Mouse (Mus musculus) brain, embryonic 14.5 days (tissue): Measurements from ENCODE around the gene Acd. TPM values are rescaled to one million over a fixed set of nuclear protein-coding genes. Genes with fewer than 3 reads are reported as not detected.

Source experiments
- DNase-seq: peaks from one replicate; pipeline ENCODE4 v3.0.0-alpha.2; 2011; ENCODE audit warnings: low read depth
- CTCF ChIP-seq: fragments of 200-500 bp; IDR thresholded peaks from 2 replicates; pipeline ENCODE4 v1.5.1; 2012; ENCODE audit warnings: inconsistent platforms, mild to moderate bottlenecking, moderate library complexity, borderline replicate concordance; ENCODE audit not compliant: insufficient read depth, insufficient read length; ENCODE audit errors: extremely low read depth
- POLR2A ChIP-seq: fragments of 200-500 bp; IDR thresholded peaks from 2 replicates; pipeline ENCODE4 v1.6.1; 2012; ENCODE audit warnings: mild to moderate bottlenecking, inconsistent platforms, borderline replicate concordance; ENCODE audit not compliant: poor library complexity, insufficient read depth, insufficient read length, severe bottlenecking; ENCODE audit errors: extremely low read depth
- polyA plus RNA-seq: library from polyadenylated mRNA; depleted of rRNA; stranded (reverse); fragments of >200 nt; gene quantifications from 2 replicates; pipeline ENCODE4 v1.2.3, GENCODE M21; 2012

Acd gene
- polyA plus RNA-seq, 1 experiment = 62.5 TPM

DNA sequence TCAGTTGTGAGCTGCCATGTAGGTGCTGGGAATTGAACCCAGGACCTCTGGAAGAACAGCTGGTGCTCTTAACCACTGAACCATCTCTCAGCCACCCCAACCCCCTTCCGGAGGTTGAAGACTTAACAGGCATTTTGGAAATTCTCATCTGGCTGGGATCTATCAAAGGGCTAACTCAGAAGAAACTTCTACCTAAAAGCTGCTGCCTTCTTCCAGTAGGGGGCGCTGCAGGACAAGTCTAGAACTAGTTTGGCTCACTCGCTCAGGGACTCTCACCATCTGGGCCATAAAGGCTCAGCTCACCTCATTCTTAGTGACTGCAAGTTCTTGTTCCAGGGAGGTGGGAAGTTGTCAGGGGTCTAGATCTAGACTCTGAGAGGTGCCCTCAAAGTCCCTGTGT, 13.2 kb upstream of the Acd start:
- peak; percentile 83 for TF ChIP-seq CTCF
- no peak for TF ChIP-seq POLR2A
- peak; percentile 87 for DNase-seq

DNA sequence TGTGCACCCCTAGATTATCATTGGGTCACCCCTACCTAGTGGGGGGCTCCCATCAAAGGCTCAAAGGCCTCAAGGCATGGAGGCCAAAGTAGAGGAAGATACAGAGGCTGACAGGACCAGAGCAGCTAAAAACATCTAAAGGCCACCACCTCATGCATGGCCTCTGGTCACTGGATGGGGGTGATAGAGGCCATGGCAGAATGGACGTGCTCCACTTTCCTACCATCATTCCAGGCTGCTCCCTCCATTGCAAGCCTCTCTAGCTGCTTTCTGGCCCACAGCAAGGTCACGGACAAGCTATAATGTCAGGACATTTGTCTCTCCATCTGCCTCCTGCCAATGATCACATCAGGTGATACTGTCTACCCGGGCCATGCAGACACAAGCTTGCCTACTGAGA, 11.4 kb upstream of the Acd start:
- no peak for DNase-seq
- TF ChIP-seq CTCF = no peak
- TF ChIP-seq POLR2A = no peak

DNA sequence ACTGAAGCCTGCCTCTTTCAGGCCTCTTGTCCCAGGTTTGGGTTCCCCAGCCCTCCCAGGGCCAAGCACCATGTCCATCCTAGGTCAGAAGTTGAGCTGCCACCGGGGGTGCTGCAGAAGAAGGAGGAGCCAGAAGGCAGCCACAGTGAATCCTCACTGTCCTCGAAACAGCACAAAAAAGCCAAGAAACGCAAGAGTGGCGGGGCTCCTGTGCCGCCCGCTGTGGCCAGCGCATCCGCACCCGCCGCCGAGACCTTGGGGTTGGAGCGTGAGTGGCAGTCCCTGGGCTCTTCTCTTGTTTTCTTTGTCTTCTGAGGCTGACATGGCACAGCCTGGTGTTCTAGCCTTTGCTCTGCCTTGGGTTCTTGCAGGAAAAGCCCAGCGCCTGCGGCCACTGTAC, 8.4 kb upstream of the Acd start:
- TF ChIP-seq CTCF = no peak
- no peak for TF ChIP-seq POLR2A
- DNase-seq = no peak

DNA sequence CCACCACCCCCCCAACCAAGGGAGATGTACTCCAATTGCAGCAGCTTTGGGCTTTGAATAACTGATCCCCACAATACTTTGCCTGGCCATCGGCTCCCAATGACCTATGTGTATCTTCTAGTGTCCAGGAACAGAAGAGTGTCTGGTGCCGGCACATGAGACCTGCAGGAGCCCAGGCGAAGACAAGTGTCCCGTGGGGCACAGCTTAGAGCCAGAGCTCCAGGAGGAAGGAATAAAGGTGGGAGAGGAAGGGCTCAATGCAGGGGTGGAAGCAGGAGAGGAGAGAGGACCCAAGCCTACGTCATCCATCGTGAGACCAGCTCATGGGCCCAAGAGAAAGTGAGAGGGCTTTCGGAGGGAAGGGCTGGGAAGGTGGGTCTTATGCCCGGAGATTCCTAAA, 7.8 kb upstream of the Acd start:
- TF ChIP-seq POLR2A (no peak), CTCF (no peak)
- DNase-seq = no peak

DNA sequence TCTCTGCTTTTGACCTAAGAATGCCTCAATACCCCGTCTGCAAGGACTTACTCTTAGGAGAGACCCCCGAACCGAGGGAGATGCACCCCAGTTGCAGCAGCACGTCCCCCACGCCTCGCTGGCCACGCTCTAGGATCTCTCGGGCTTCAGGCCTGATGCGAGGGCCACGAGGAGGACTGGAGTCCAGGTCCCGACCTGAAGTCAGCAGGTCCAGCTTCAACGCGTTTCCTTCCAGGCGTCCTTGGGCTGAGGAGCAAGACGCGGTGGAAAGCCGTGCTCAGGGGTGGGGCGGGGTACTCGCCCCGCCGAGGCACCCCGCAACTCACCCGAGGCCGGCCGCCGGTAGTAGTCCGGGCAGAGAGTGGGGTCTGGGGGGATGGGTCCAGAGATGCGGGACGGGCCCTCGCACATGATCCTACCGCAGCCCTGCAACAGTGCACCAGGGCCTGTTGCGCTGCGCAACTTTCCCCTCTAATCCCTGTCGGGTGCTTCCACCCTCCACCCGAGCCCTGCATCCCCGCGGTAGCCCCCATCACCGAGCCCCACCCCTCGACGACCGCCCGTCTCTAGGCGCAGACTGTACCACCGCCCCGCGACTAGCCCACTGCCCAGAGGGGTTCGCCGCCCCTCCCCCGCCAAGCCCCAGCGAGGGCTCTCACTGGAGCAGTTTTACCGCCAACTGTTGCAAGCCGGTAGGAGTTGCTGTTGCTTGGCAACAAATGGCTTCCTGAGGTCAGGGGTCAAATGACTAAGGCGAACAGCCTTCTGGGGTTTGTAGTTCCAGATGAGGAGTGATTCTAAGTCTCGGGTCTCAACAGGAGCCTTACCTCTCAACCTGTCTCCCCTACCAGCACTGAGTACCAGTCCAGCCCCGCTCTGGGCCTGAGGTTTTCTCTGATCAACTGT, 6.8 kb upstream of the Acd start, which contains the start of the genes 4933405L10Rik and Enkd1:
TSS of gene 4933405L10Rik (plus strand) at position 158 of the 906 bp plus-strand sequence.
TSS of gene Enkd1 (minus strand) at position 713 of the 906 bp plus-strand sequence.
- TF ChIP-seq POLR2A = peak; percentile 26; the same call in 1 of the 2 replicates
- no peak for TF ChIP-seq CTCF
- DNase-seq = peak; percentile 97

DNA sequence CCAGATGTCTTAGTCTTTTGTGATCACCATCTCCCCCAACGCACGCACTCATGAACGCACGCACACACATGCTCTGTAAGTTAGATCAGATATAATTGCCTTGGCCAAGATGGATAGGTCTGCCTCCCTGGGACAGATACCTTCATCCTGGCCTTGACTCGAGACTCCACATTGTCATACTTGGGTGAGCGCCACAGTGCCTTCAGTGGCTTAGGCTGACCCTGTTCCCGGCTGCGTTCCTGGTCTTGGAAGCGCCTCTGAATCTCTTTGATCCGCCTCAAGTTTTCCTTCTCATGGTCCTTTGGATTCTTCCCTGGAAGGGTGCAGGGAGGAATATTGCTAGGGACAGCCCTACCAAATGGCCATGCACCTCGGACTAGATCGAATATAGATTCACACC, 5.5 kb upstream of the Acd start:
- DNase-seq = no peak
- TF ChIP-seq POLR2A (no peak), CTCF (no peak)

DNA sequence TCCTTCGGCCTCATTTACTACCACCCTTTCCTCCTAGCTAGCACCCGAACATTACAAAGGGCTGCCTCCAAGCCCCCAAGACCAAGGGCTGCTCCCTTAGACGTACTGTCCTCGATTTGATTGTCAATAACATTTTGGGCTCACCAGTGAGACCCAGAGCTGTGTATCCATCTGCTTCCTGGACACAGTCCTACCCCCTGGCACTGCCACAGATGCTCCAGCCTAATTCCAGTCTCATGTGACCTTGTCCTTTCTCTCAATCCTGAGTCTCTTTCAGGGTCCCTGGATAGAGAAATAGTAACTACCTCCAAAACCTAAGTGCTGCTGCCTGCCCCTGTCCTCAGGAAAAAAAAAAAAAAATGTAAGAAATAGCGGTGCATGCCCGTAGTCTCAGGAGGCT, 4.1 kb upstream of the Acd start:
- no peak for TF ChIP-seq POLR2A
- no peak for TF ChIP-seq CTCF
- no peak for DNase-seq

DNA sequence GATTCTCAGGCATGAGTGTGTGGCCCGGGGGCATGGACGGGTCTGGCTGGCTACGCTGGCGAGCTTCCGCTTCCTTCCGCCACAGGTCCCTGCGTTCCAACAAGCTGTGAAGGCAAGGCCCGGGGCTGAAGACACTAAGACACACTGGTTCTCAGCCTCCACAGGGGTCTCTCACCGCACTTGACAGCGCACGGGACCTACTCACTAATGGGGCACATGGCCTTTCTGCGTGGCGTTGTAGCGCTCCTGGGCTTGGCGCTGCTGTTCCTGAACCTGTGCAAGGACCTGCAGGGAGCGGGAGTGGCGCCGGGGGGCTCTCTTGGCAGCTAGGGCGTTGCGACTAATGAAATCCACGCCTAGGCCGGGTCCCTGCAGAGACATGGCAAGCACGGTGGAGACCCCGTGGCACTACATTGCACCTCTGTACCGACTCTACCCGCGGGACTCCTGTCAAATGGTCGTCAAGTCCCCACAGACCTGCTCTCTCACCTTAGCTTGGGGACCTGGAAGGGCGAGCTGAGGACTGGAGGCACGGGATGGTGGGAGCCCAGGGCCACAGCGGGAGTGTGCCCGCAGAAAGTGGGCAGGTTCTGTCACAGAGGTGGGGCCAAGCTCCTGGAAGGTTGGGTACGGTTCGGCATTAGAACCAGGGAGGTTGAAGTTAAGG, 3.4 kb upstream of the Acd start:
- no peak for DNase-seq
- TF ChIP-seq CTCF (no peak), POLR2A (no peak)

DNA sequence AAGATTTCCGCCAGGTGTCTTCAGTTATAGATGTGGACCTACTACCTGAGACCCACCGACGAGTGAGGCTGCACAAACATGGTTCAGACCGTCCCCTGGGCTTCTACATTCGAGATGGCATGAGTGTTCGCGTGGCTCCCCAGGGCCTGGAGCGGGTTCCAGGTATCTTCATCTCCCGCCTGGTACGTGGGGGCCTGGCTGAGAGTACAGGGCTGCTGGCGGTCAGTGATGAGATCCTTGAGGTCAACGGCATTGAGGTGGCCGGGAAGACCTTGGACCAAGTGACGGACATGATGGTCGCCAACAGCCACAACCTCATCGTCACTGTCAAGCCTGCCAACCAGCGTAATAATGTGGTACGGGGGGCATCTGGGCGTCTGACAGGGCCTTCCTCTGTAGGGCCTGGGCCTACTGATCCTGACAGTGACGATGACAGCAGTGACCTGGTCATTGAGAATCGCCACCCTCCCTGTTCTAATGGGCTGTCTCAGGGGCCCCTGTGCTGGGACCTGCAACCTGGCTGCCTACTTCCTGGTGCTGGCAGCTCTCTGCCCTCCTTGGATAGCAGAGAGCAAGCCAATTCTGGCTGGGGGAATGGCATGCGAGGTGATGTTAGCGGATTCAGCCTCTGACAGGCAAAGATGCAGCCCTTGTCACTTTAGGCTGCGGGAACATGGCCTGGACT, 2.0 kb upstream of the Acd start:
- no peak for DNase-seq
- TF ChIP-seq POLR2A = no peak
- no peak for TF ChIP-seq CTCF

DNA sequence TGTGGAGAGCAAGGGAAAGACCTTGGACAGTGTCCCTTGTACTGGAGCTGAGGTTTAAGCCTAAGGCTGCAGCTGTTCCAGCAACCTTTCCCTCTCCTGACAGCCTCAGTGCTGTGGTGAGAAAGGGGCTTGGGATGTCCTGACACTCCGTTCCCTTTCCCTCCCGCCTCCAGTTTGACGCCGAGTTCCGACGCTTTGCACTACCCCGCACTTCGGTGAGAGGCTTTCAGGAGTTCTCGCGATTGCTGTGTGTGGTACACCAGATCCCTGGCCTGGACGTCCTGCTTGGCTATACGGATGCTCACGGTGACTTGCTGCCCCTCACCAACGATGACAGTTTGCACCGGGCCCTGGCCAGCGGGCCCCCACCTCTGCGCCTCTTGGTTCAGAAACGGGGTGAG, 1.1 kb upstream of the Acd start:
- peak; percentile 19 for DNase-seq
- TF ChIP-seq CTCF (no peak), POLR2A (no peak)

DNA sequence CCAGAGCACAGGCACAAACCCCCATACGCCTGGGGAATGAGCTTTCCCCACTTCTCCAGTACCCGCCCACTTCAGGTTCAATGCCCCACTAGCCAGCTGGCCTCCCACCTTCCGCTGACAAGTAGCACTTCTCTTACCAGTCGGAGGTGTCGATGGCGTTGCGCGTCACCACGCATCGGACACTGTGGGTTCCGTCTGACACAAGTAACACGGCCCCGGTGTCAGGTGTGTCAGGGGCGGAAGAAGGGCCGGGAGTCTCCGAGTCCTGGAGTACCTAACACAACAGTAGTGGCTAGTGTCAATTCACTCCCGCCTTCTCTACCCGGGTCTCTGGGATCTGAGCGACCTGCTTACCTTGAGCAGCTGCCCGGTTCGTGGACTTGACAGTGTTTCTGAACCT, 336 bp downstream of the Acd start:
- TF ChIP-seq POLR2A (no peak), CTCF (no peak)
- DNase-seq = no peak

DNA sequence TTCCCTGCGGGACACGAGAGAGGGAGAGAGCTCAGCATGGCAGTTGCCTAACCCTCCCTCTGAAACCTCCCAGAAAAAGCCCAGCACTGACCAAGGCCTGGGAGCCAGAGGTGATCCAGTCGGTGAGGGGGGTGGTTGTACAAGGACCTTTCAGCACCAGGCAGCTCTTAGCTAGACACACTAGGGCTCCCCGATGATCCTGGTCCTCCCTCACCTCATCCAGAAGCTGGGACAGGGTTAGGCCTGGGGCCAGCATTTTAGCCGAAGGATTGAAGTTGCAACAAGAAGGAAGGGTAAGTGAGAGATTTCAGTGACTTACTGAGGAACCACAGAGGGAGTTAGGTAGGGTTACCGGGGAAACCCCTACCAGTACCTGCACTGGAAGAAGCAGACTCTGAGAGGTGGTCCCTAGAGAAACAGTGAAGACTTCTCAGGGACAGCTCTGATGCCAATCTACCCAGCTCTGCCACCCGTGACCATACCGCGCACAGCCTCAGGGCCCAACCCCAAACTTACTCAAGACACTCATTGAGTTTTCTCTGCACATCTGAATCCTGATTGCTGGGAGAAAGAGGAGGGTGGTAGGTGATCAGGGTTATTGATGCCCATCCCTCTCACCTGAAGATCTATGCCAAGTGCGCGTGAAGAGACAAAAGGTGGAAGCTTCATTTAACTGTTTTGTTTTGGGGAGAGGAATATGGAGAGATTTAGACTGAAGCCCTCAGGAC, 1.2 kb downstream of the Acd start:
- TF ChIP-seq CTCF = no peak
- no peak for DNase-seq
